Mouse (Mus musculus): ENCODE measurements around the gene Adipor2. TPM values are rescaled to one million over a fixed set of nuclear protein-coding genes. Genes with fewer than 3 reads are reported as not detected.

Adipor2 gene
- polyA plus RNA-seq, 1 experiment: 38.0 TPM

GRCm38 (mm10) chr6:119409766-119410165 lies 7.7 kb downstream of the Adipor2 start:
- no peak overlapping the region for H3K4me3 ChIP-seq (ENCODE audit: insufficient read depth, low read length)
- no peaks in the 10 kb centered on the region for H3K4me1 ChIP-seq (ENCODE audit: control insufficient read depth, insufficient read depth, low read length)
- TF ChIP-seq POLR2A (IDR thresholded peaks at IDR 0.05; ENCODE audit: extremely low read depth, insufficient read depth, low read length) (no peak), CTCF (IDR thresholded peaks at IDR 0.05; ENCODE audit: extremely low read depth, insufficient read depth, low read length) (no peak)
- H3K27ac ChIP-seq (ENCODE audit: insufficient read depth, low read length): no peak overlapping the region

GRCm38 (mm10) chr6:119408582-119408981 lies 8.9 kb downstream of the Adipor2 start:
- H3K27ac ChIP-seq (ENCODE audit: insufficient read depth, low read length): no peak overlapping the region
- H3K4me1 ChIP-seq (ENCODE audit: control insufficient read depth, insufficient read depth, low read length): no peaks in the 10 kb centered on the region
- no peak overlapping the region for H3K4me3 ChIP-seq (ENCODE audit: insufficient read depth, low read length)
- TF ChIP-seq POLR2A (IDR thresholded peaks at IDR 0.05; ENCODE audit: extremely low read depth, insufficient read depth, low read length) (no peak), CTCF (IDR thresholded peaks at IDR 0.05; ENCODE audit: extremely low read depth, insufficient read depth, low read length) (no peak)

- H3K4me1 ChIP-seq (ENCODE audit: control insufficient read depth, insufficient read depth, low read length): no peaks in the 10 kb centered on the region
- no peak for TF ChIP-seq POLR2A (IDR thresholded peaks at IDR 0.05; ENCODE audit: extremely low read depth, insufficient read depth, low read length)
- TF ChIP-seq CTCF (IDR thresholded peaks at IDR 0.05; ENCODE audit: extremely low read depth, insufficient read depth, low read length): no peak
- H3K27ac ChIP-seq (ENCODE audit: insufficient read depth, low read length): no peak overlapping the region
- no peak overlapping the region for H3K4me3 ChIP-seq (ENCODE audit: insufficient read depth, low read length)
These were observed 9.7 kb downstream of the Adipor2 start for GRCm38 (mm10) chr6:119407818-119408217.

GRCm38 (mm10) chr6:119406528-119406927 lies 11.0 kb downstream of the Adipor2 start:
- Histone ChIP-seq H3K4me3 (ENCODE audit: insufficient read depth, low read length) (no peak overlapping the region), H3K4me1 (ENCODE audit: control insufficient read depth, insufficient read depth, low read length) (no peaks in the 10 kb centered on the region), H3K27ac (ENCODE audit: insufficient read depth, low read length) (no peak overlapping the region)
- no peak for TF ChIP-seq CTCF (IDR thresholded peaks at IDR 0.05; ENCODE audit: extremely low read depth, insufficient read depth, low read length)
- no peak for TF ChIP-seq POLR2A (IDR thresholded peaks at IDR 0.05; ENCODE audit: extremely low read depth, insufficient read depth, low read length)

- Histone ChIP-seq H3K27ac (ENCODE audit: insufficient read depth, low read length) (no peak overlapping the region), H3K4me1 (ENCODE audit: control insufficient read depth, insufficient read depth, low read length) (no peaks in the 10 kb centered on the region), H3K4me3 (ENCODE audit: insufficient read depth, low read length) (no peak overlapping the region)
- TF ChIP-seq POLR2A (IDR thresholded peaks at IDR 0.05; ENCODE audit: extremely low read depth, insufficient read depth, low read length) (no peak), CTCF (IDR thresholded peaks at IDR 0.05; ENCODE audit: extremely low read depth, insufficient read depth, low read length) (no peak)
These were observed 12.2 kb downstream of the Adipor2 start for GRCm38 (mm10) chr6:119405310-119405709.

- TF ChIP-seq POLR2A (IDR thresholded peaks at IDR 0.05; ENCODE audit: extremely low read depth, insufficient read depth, low read length) (no peak), CTCF (IDR thresholded peaks at IDR 0.05; ENCODE audit: extremely low read depth, insufficient read depth, low read length) (no peak)
- Histone ChIP-seq H3K4me1 (ENCODE audit: control insufficient read depth, insufficient read depth, low read length) (no peaks in the 10 kb centered on the region), H3K27ac (ENCODE audit: insufficient read depth, low read length) (no peak overlapping the region)
These were observed 12.7 kb downstream of the Adipor2 start for GRCm38 (mm10) chr6:119404854-119405253.

GRCm38 (mm10) chr6:119402976-119403375 lies 14.5 kb downstream of the Adipor2 start:
- H3K4me3 ChIP-seq (ENCODE audit: insufficient read depth, low read length): no peak overlapping the region
- no peak overlapping the region for H3K27ac ChIP-seq (ENCODE audit: insufficient read depth, low read length)
- TF ChIP-seq POLR2A (IDR thresholded peaks at IDR 0.05; ENCODE audit: extremely low read depth, insufficient read depth, low read length) (no peak), CTCF (IDR thresholded peaks at IDR 0.05; ENCODE audit: extremely low read depth, insufficient read depth, low read length) (no peak)
- H3K4me1 ChIP-seq (ENCODE audit: control insufficient read depth, insufficient read depth, low read length): no peaks in the 10 kb centered on the region

More at GRCm38 (mm10) chr6:119404854-119405253, 12.7 kb downstream of the Adipor2 start:
- H3K4me3 ChIP-seq (ENCODE audit: insufficient read depth, low read length): no peak overlapping the region

- Histone ChIP-seq H3K27ac (ENCODE audit: insufficient read depth, low read length) (no peak overlapping the region), H3K4me3 (ENCODE audit: insufficient read depth, low read length) (no peak overlapping the region), H3K4me1 (ENCODE audit: control insufficient read depth, insufficient read depth, low read length) (no peaks in the 10 kb centered on the region)
- TF ChIP-seq CTCF (IDR thresholded peaks at IDR 0.05; ENCODE audit: extremely low read depth, insufficient read depth, low read length) (no peak), POLR2A (IDR thresholded peaks at IDR 0.05; ENCODE audit: extremely low read depth, insufficient read depth, low read length) (no peak)
These were observed 15.8 kb downstream of the Adipor2 start for GRCm38 (mm10) chr6:119401545-119402304.

- no peak overlapping the region for H3K27ac ChIP-seq (ENCODE audit: insufficient read depth, low read length)
- no peak overlapping the region for H3K4me3 ChIP-seq (ENCODE audit: insufficient read depth, low read length)
- TF ChIP-seq CTCF (IDR thresholded peaks at IDR 0.05; ENCODE audit: extremely low read depth, insufficient read depth, low read length): no peak
- no peak for TF ChIP-seq POLR2A (IDR thresholded peaks at IDR 0.05; ENCODE audit: extremely low read depth, insufficient read depth, low read length)
- H3K4me1 ChIP-seq (ENCODE audit: control insufficient read depth, insufficient read depth, low read length): no peaks in the 10 kb centered on the region
These were observed 16.9 kb downstream of the Adipor2 start for GRCm38 (mm10) chr6:119400649-119401048.

- Histone ChIP-seq H3K4me1 (ENCODE audit: control insufficient read depth, insufficient read depth, low read length) (no peaks in the 10 kb centered on the region), H3K27ac (ENCODE audit: insufficient read depth, low read length) (no peak overlapping the region), H3K4me3 (ENCODE audit: insufficient read depth, low read length) (no peak overlapping the region)
- no peak for TF ChIP-seq CTCF (IDR thresholded peaks at IDR 0.05; ENCODE audit: extremely low read depth, insufficient read depth, low read length)
- no peak for TF ChIP-seq POLR2A (IDR thresholded peaks at IDR 0.05; ENCODE audit: extremely low read depth, insufficient read depth, low read length)
These were observed 18.1 kb downstream of the Adipor2 start for GRCm38 (mm10) chr6:119399371-119399770.

Measured in cortical plate, adult 2 months (tissue).